Mouse (Mus musculus) E14TG2a.4 (cell line): ENCODE measurements around the gene Gm37240.

Experiments
- CTCF ChIP-seq: conservative IDR thresholded peaks from 2 replicates; pipeline ENCODE4 v1.5.1; 2014; ENCODE audit warnings: low read length
- NANOG ChIP-seq: IDR thresholded peaks from 2 replicates; pipeline ENCODE4 v1.6.1; 2014; ENCODE audit warnings: borderline replicate concordance, low read length, mixed read lengths
- POU5F1 ChIP-seq: IDR thresholded peaks from 2 replicates; pipeline ENCODE4 v1.6.1; 2014; ENCODE audit warnings: low read length, borderline replicate concordance

GRCm38 (mm10) chr3:85369847-85370246 lies 517.5 kb downstream of the Gm37240 start:
- TF ChIP-seq NANOG (no peak), CTCF (no peak), POU5F1 (no peak)
